Mouse (Mus musculus) CH12.LX (cell line): ENCODE results near the gene Nos2. TPM values are rescaled to one million over a fixed set of nuclear protein-coding genes. Genes with fewer than 3 reads are reported as not detected.

Experiments used
- DNase-seq: peaks from one replicate; pipeline ENCODE4 v3.0.0-alpha.2; 2013; ENCODE audit errors: extremely low read depth
- H3K27ac ChIP-seq: 2 replicates; pipeline ENCODE4 v1.5.1; 2012; ENCODE audit warnings: low read depth, mild to moderate bottlenecking, control low read depth, moderate library complexity; ENCODE audit not compliant: insufficient read depth
- H3K27me3 ChIP-seq: replicated peaks from 2 replicates; pipeline ENCODE3; 2012; ENCODE audit warnings: inconsistent platforms
- H3K36me3 ChIP-seq, 2 experiments: replicated peaks in 1 of 2; 2 replicates each; pipeline versions ENCODE3 to v1.6.1; 2012; ENCODE audit warnings: inconsistent platforms in 1 of 2, low read length in 1 of 2, mild to moderate bottlenecking in 1 of 2, mixed read lengths in 1 of 2, moderate library complexity in 1 of 2; ENCODE audit not compliant: control insufficient read depth in 1 of 2, insufficient read depth in 1 of 2
- H3K4me1 ChIP-seq, 2 experiments: 2 replicates each; pipeline ENCODE4 v1.6.1; 2012; ENCODE audit warnings: inconsistent platforms in 1 of 2, moderate library complexity in 1 of 2; ENCODE audit not compliant: insufficient read depth in 2 of 2, control insufficient read depth in 1 of 2
- H3K4me2 ChIP-seq: 2 replicates; pipeline ENCODE4 v1.6.1; 2012; ENCODE audit warnings: low read depth, mild to moderate bottlenecking, control low read depth; ENCODE audit not compliant: poor library complexity, insufficient read depth, severe bottlenecking
- H3K4me3 ChIP-seq, 3 experiments: fragments of 150-350 bp in 1 of 3; sonication (generic) in 1 of 3; replicated peaks in 1 of 3; 2 replicates each; pipeline versions ENCODE3 to v1.5.1; 2011 to 2012; ENCODE audit warnings: low read depth in 2 of 3, low read length in 2 of 3, mild to moderate bottlenecking in 2 of 3, moderate library complexity in 2 of 3, control low read depth in 1 of 3, improper control_type of control experiment in 1 of 3, inconsistent platforms in 1 of 3, mixed read lengths in 1 of 3; ENCODE audit not compliant: poor library complexity in 1 of 3
- H3K79me2 ChIP-seq: replicated peaks from 2 replicates; pipeline ENCODE4 v1.6.1; 2012; ENCODE audit warnings: mild to moderate bottlenecking, moderate library complexity; ENCODE audit not compliant: control insufficient read depth, poor library complexity, insufficient read depth, severe bottlenecking; ENCODE audit errors: extremely low read depth
- H3K9ac ChIP-seq: 2 replicates; pipeline ENCODE4 v1.6.1; 2012; ENCODE audit warnings: low read depth, mild to moderate bottlenecking, control low read depth, moderate library complexity; ENCODE audit not compliant: insufficient read depth
- H3K9me3 ChIP-seq: replicated peaks from 2 replicates; pipeline ENCODE3; 2012; ENCODE audit warnings: low read length, inconsistent platforms, mixed read lengths
- CHD1 ChIP-seq: IDR thresholded peaks from 2 replicates; pipeline ENCODE4 v1.6.1; 2012; ENCODE audit warnings: low read depth, low read length, improper control_type of control experiment, inconsistent platforms
- CTCF ChIP-seq, 2 experiments: IDR thresholded peaks in 1 of 2; conservative IDR thresholded peaks in 1 of 2; 2 replicates each; pipeline ENCODE4 v1.5.1; 2011 to 2012; ENCODE audit warnings: low read depth in 2 of 2, low read length in 2 of 2, improper control_type of control experiment in 1 of 2, inconsistent platforms in 1 of 2, mild to moderate bottlenecking in 1 of 2, moderate library complexity in 1 of 2
- ELF1 ChIP-seq: IDR thresholded peaks from 2 replicates; pipeline ENCODE4 v1.6.1; 2014; ENCODE audit warnings: low read depth, mild to moderate bottlenecking, inconsistent platforms, low read length, improper control_type of control experiment
- EP300 ChIP-seq: IDR thresholded peaks from 2 replicates; pipeline ENCODE4 v1.6.1; 2011; ENCODE audit warnings: low read length, improper control_type of control experiment
- ETS1 ChIP-seq: conservative IDR thresholded peaks from 2 replicates; pipeline ENCODE4 v1.6.1; 2012; ENCODE audit warnings: low read depth, mild to moderate bottlenecking, inconsistent platforms, low read length, improper control_type of control experiment, moderate library complexity
- KAT2A ChIP-seq: IDR thresholded peaks from 2 replicates; pipeline ENCODE4 v1.6.1; 2012; ENCODE audit warnings: low read length, improper control_type of control experiment, inconsistent platforms; ENCODE audit not compliant: insufficient replicate concordance
- MAFK ChIP-seq: IDR thresholded peaks from 2 replicates; pipeline ENCODE4 v1.6.1; 2011; ENCODE audit warnings: low read length, improper control_type of control experiment; ENCODE audit not compliant: insufficient replicate concordance
- MEF2A ChIP-seq: IDR thresholded peaks from 2 replicates; pipeline ENCODE4 v1.6.1; 2014; ENCODE audit warnings: low read depth, mild to moderate bottlenecking, inconsistent platforms, low read length, improper control_type of control experiment, borderline replicate concordance
- MXI1 ChIP-seq: IDR thresholded peaks from 2 replicates; pipeline ENCODE4 v1.6.1; 2011; ENCODE audit warnings: mild to moderate bottlenecking, low read depth, low read length, improper control_type of control experiment
- NELFE ChIP-seq: IDR thresholded peaks from 2 replicates; pipeline ENCODE4 v1.6.1; 2011; ENCODE audit warnings: low read depth, low read length, improper control_type of control experiment
- NRF1 ChIP-seq: IDR thresholded peaks from 2 replicates; pipeline ENCODE4 v1.6.1; 2014; ENCODE audit warnings: low read depth, mild to moderate bottlenecking, inconsistent platforms, low read length, improper control_type of control experiment, moderate library complexity
- PAX5 ChIP-seq: IDR thresholded peaks from 2 replicates; pipeline ENCODE4 v1.6.1; 2012; ENCODE audit warnings: low read length, inconsistent platforms, mixed read lengths
- POLR2A ChIP-seq: IDR thresholded peaks from 2 replicates; pipeline ENCODE4 v1.6.1; 2011; ENCODE audit warnings: low read depth, mild to moderate bottlenecking, improper control_type of control experiment, low read length
- POLR2AphosphoS2 ChIP-seq: IDR thresholded peaks from 2 replicates; pipeline ENCODE4 v1.6.1; 2011; ENCODE audit warnings: low read depth, low read length, improper control_type of control experiment
- RCOR1 ChIP-seq: conservative IDR thresholded peaks from 2 replicates; pipeline ENCODE4 v1.6.1; 2012; ENCODE audit warnings: low read depth, mild to moderate bottlenecking, inconsistent platforms, low read length, improper control_type of control experiment
- USF1 ChIP-seq: IDR thresholded peaks from 2 replicates; pipeline ENCODE4 v1.6.1; 2014; ENCODE audit warnings: low read depth, mild to moderate bottlenecking, inconsistent platforms, low read length, improper control_type of control experiment
- ZC3H11A ChIP-seq: IDR thresholded peaks from 2 replicates; pipeline ENCODE4 v1.6.1; 2012; ENCODE audit warnings: low read depth, mild to moderate bottlenecking, inconsistent platforms, low read length, improper control_type of control experiment
- ZMIZ1 ChIP-seq: IDR thresholded peaks from 2 replicates; pipeline ENCODE4 v1.6.1; 2012; ENCODE audit warnings: low read depth, mild to moderate bottlenecking, inconsistent platforms, low read length, improper control_type of control experiment
- dilution Hi-C: fragments of 300-500 bp; cut with MboI; formaldehyde crosslinking; loops from 2 replicates; pipeline ENCODE4 v1.14.3; 2020; ENCODE audit warnings: low sequenced_read_pairs; ENCODE audit not compliant: extremely low pct_unique_long_range_greater_than_20kb, extremely low pct_ligation_motif_present
- in situ Hi-C: fragments of 300-500 bp; cut with MboI; formaldehyde crosslinking; loops from 3 replicates; pipeline ENCODE4 v1.14.3; 2019; ENCODE audit warnings: low sequenced_read_pairs, low pct_ligation_motif_present, low pct_unique_long_range_greater_than_20kb, mixed read lengths
- polyA plus RNA-seq: library from polyadenylated mRNA; unstranded; fragments of >175 nt; gene quantifications from 2 replicates; pipeline ENCODE4 v1.2.1, GENCODE M21; 2012; ENCODE audit warnings: low read depth; ENCODE audit not compliant: insufficient read length
- total RNA-seq, 2 experiments: library from RNA; depleted of rRNA; stranded (reverse); fragments of 300-350 nt in 1 of 2; fragments of >200 nt in 1 of 2; gene quantifications; 2 replicates each; pipeline ENCODE4 v1.2.3; 2012 to 2014

Nos2 gene
- total and polyA plus RNA-seq, 3 experiments: 1.6 to 3.4 (median 1.8) TPM

DNA sequence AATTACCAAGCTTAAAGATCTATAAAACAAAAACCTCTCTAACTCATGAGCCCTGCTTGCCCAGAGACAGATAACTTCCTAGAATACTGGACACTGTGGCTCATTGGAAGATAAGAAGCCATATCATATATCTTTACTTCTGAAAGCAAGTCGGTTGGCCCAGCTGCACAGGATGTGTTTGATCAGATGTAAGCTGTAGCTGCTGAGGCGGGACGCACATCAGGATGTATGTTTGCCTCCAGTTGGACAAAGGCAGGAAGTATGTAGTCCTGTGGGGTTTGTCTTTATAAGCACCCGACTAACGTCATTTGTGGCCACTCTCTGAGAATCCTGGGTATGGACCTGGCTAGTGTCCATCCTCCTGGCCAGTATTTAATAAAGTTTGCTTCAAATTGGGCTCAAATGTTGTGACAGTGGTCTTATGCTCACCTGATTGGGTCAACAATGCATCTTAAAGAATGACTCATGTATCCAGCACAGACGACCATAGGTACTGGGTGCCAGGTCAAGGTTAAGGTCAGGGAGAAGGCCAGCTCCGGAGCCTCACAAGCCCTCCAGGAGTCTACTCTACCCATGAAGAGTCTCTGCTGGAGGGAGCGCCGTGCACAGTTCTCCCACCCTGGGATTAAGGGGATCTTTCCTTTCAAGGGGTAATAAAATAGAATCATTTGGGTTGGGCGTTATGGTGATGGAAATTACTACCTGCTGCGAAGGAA lies 82.6 kb downstream of the Nos2 start:
- Histone ChIP-seq H3K9ac (no peak overlapping the region), H3K36me3 (no peaks in the 10 kb centered on the region), H3K27me3 (no peaks in the 10 kb centered on the region), H3K27ac (no peak overlapping the region), H3K4me1 (peaks cover 0 to 23% of the 10 kb centered on the region in 2 experiments; a peak in 1 of 4 replicates), H3K79me2 (no peaks in the 10 kb centered on the region), H3K4me2 (no peak overlapping the region), H3K9me3 (peaks cover 4% of the 10 kb centered on the region), H3K4me3 (no peak overlapping the region)
- DNase-seq: no peak
- dilution Hi-C loops: no loop called here
- TF ChIP-seq NRF1 (no peak), KAT2A (no peak), CTCF (conservative IDR thresholded peaks at IDR 0.05 in 1 of 2, IDR thresholded peaks at IDR 0.05 in 1 of 2; ENCODE audit: low read depth in 2 of 2, low read length in 2 of 2) (no peak), NELFE (no peak), EP300 (no peak), POLR2A (no peak), ETS1 (no peak), MAFK (no peak), ELF1 (no peak), MEF2A (no peak)
- in situ Hi-C loops: no loop called here

- Histone ChIP-seq H3K4me1 (peaks cover 0 to 23% of the 10 kb centered on the region in 2 experiments; a peak in 1 of 4 replicates), H3K27me3 (no peaks in the 10 kb centered on the region), H3K9ac (no peak overlapping the region), H3K4me2 (no peak overlapping the region), H3K36me3 (no peaks in the 10 kb centered on the region), H3K4me3 (no peak overlapping the region), H3K9me3 (no peaks in the 10 kb centered on the region), H3K27ac (no peak overlapping the region), H3K79me2 (no peaks in the 10 kb centered on the region)
- dilution Hi-C loops (no loop called here), in situ Hi-C loops (no loop called here)
- TF ChIP-seq ZMIZ1 (no peak), EP300 (no peak), MAFK (no peak), MXI1 (no peak), CHD1 (no peak), POLR2AphosphoS2 (no peak), PAX5 (no peak), ZC3H11A (no peak), RCOR1 (no peak), USF1 (no peak)
- DNase-seq: no peak
Measured at GRCm38 (mm10) chr11:79003769-79004638, 83.4 kb downstream of the Nos2 start.
